Mouse (Mus musculus): Measurements from ENCODE around the gene Atg13.

The Atg13 gene

GRCm38 (mm10) chr2:91695436-91696224 is 14.7 kb downstream of the Atg13 start:
- no peak for DNase-seq (ENCODE audit: low spot score)

GRCm38 (mm10) chr2:91689452-91689851 is 20.9 kb downstream of the Atg13 start:
- no peak for DNase-seq (ENCODE audit: low spot score)

GRCm38 (mm10) chr2:91683919-91684318 is 26.5 kb downstream of the Atg13 start:
- no peak for DNase-seq (ENCODE audit: low spot score)

GRCm38 (mm10) chr2:91682850-91683249 is 27.5 kb downstream of the Atg13 start:
- peak; percentile 38 for DNase-seq (ENCODE audit: low spot score)

GRCm38 (mm10) chr2:91676961-91677360 is 33.4 kb downstream of the Atg13 start:
- DNase-seq (ENCODE audit: low spot score): no peak

- no peak for DNase-seq (ENCODE audit: low spot score)
Observed at GRCm38 (mm10) chr2:91676420-91676819, 34.0 kb downstream of the Atg13 start.

- DNase-seq (ENCODE audit: low spot score): no peak
Observed at GRCm38 (mm10) chr2:91674895-91675294, 35.5 kb downstream of the Atg13 start.

- no peak for DNase-seq (ENCODE audit: low spot score)
Observed at GRCm38 (mm10) chr2:91673587-91673986, 36.8 kb downstream of the Atg13 start.

- no peak for DNase-seq (ENCODE audit: low spot score)
Observed at GRCm38 (mm10) chr2:91670038-91670437, 40.3 kb downstream of the Atg13 start.

GRCm38 (mm10) chr2:91669326-91669725 is 41.0 kb downstream of the Atg13 start:
- no peak for DNase-seq (ENCODE audit: low spot score)

GRCm38 (mm10) chr2:91667747-91668146 is 42.6 kb downstream of the Atg13 start:
- no peak for DNase-seq (ENCODE audit: low spot score)

- no peak for DNase-seq (ENCODE audit: low spot score)
Observed at GRCm38 (mm10) chr2:91666386-91666910, 43.9 kb downstream of the Atg13 start.

- DNase-seq (ENCODE audit: low spot score): no peak
Observed at GRCm38 (mm10) chr2:91664780-91665179, 45.6 kb downstream of the Atg13 start.

GRCm38 (mm10) chr2:91660981-91661380 is 49.4 kb downstream of the Atg13 start:
- no peak for DNase-seq (ENCODE audit: low spot score)

- DNase-seq (ENCODE audit: low spot score): no peak
Observed at GRCm38 (mm10) chr2:91659657-91660056, 50.7 kb downstream of the Atg13 start.

- DNase-seq (ENCODE audit: low spot score): no peak
Observed at GRCm38 (mm10) chr2:91656774-91657173, 53.6 kb downstream of the Atg13 start.

GRCm38 (mm10) chr2:91655827-91656226 is 54.5 kb downstream of the Atg13 start:
- no peak for DNase-seq (ENCODE audit: low spot score)

GRCm38 (mm10) chr2:91655388-91655787 is 55.0 kb downstream of the Atg13 start:
- DNase-seq (ENCODE audit: low spot score): no peak

- no peak for DNase-seq (ENCODE audit: low spot score)
Observed at GRCm38 (mm10) chr2:91652863-91653262, 57.5 kb downstream of the Atg13 start.

- DNase-seq (ENCODE audit: low spot score): no peak
Observed at GRCm38 (mm10) chr2:91651458-91652258, 58.7 kb downstream of the Atg13 start.

GRCm38 (mm10) chr2:91650360-91650995 is 59.9 kb downstream of the Atg13 start:
- DNase-seq (ENCODE audit: low spot score): no peak

- peak; percentile 96 for DNase-seq (ENCODE audit: low spot score)
Observed at GRCm38 (mm10) chr2:91649553-91650359, 60.6 kb downstream of the Atg13 start, which contains the start of the genes Zfp408 and Arhgap1. Zfp408 (minus strand) TSS chr2:91649791. Arhgap1 (plus strand) TSS chr2:91649860.

Measured in ovary, postnatal 14 days (tissue).